Mouse (Mus musculus): ENCODE data around the gene Timm23.

DNA sequence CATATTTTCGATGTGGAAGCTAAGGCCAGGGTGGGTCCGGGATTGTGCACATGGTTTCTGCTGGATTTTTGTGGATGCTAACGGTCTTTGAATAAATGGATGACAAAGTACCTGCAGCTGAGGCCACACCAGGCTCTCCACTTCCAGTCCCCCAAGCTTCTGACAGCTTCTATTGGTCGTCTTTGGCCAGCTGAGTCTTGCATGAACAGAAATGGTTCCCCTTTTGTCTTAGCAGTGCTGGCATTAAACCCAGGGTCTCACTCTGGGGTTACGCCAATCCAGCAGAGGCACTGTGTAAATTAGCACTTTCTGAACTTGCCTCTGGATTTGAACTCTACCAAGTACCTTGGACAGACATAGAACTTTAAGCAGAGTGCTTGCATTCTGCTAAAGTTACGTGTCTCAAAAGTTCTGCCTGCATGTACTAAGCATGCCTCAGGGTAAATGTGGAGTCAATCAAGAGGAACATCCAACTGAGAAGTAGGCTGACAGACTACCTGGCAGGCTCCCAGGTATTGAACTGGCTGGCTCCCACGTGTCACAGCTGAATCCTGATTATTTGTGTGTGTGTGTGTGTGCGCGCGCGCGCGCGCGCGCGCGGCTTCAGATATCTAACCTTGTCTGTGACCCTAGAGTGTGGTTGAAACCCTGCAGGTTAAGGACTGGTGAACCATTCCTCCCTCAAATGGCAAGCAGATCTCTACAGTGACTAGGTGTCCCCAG lies 49.3 kb downstream of the Timm23 start:
- no peak for TF ChIP-seq USF1 (IDR thresholded peaks at IDR 0.05; ENCODE audit: low read depth, low read length)
- TF ChIP-seq CTCF (IDR thresholded peaks at IDR 0.05 in 2 of 3, conservative IDR thresholded peaks at IDR 0.05 in 1 of 3; ENCODE audit: control insufficient read depth in 1 of 3, insufficient read depth in 1 of 3, low read depth in 2 of 3, low read length in 3 of 3, poor library complexity in 1 of 3, severe bottlenecking in 1 of 3) = no peak
- no peak for TF ChIP-seq TCF12 (IDR thresholded peaks at IDR 0.05; ENCODE audit: low read depth, low read length)
